Mouse (Mus musculus) adrenal gland (tissue): ENCODE data around the gene Ndc1.
"Not testable (repeated sequence)": the region's sequence is repeated elsewhere in the genome, so short reads cannot be mapped to it uniquely, and the experiment has no call there.

Experiments used
- intact Hi-C: fragments of 180-260 bp; cut with DNase I; formaldehyde crosslinking; loops from one replicate; pipeline ENCODE4 v1.15.1; 2025

Gene Ndc1

DNA sequence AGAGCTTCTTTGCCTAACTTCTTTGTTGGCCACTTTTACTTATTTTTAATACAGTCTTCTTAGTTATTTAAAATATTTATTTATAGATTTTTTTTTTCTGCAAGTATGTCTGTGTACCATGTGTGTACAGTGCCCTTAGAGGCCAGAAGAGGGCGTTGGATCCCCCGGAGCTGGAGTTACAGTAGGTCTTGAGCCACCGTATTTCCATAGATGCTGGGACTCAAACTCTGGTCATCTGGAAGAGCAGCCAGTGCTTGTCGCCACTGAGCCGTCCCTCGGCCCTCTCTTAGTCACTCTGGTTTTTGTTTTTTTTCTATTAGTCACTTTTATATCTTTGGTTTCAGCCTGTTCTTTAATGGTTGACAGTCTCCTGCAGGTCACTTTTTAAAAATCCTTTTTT, 4.0 kb upstream of the Ndc1 start:
- intact Hi-C loops, result no loop called here

DNA sequence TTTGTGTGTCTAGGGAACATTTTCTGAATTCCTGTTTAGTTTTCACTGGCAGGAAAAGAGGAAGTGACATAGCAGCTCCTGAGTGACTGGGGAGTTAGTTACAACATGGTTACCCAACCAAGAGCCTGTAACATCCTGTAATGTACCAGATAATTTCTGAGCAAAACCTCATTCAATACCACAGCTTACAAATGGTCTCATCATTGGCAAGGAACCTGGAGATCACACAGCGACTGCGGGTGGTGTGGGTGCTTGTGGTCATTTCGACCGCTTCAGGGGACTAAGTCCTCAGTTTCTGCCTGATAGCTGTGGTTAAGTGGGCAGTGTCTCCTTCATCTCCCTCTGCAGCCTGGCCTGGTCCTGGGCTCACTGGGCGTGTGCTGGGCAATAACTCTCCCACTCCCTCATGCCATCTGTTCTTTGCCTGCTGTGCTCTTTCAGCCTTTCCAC, 3.4 kb upstream of the Ndc1 start:
- intact Hi-C loops, result no loop called here

DNA sequence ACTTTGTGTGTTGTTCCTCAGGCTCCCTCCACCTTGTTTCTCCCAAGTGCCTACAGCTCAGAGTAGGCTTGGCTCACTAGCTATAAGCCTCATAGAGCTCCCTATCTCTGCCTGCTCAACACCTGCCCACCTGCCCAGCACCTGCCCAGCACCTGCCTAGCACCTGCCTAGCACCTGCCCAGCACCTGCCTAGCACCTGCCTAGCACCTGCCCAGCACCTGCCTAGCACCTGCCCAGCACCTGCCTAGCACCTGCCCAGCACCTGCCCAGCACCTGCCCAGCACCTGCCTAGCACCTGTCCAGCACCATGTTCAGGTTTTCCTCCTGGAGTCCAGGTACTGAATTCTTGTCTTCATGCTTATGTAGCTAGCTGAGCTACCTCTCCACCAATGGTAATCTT, 1.2 kb upstream of the Ndc1 start:
- intact Hi-C loops, result not testable (repeated sequence)

DNA sequence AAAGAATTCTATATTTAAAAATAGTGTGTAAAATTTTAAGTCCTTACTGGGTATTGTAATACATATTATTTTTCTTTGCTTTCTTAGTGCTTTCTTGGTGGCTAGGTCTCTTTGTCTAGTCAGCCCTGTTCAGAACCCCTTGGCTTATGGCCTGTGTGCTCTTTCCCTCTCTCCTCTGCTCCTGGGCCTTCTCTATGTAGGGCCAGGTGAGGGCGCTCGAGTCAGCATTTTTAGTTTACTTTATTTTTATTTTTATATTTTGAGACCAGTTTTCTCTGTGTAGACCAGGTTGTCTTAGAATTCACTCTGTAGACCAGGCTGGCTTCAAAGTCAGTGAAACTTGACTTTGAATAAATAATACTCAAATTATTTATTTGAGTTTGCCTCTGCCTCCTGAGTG, 4.7 kb downstream of the Ndc1 start:
- intact Hi-C loops, result no loop called here

DNA sequence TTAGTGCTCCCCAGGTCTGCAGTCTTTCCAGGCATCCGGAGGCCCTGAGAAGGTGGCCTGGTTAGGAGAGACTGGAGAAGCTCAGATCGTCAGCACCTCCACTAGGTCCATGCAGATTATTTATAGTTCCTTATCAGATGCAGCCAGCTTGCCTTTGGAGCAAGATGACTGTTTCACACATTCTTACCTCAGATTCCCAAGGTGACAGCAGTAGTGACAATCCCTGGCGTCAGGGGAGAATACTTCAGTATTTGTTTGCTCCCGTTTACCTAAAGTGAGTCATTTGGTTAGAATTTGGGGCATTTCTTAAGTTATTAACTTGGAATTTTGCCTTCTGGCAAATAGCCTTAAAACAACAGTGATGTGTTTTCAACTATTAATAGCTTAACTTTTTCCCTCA, 7.1 kb downstream of the Ndc1 start:
- intact Hi-C loops, result no loop called here

DNA sequence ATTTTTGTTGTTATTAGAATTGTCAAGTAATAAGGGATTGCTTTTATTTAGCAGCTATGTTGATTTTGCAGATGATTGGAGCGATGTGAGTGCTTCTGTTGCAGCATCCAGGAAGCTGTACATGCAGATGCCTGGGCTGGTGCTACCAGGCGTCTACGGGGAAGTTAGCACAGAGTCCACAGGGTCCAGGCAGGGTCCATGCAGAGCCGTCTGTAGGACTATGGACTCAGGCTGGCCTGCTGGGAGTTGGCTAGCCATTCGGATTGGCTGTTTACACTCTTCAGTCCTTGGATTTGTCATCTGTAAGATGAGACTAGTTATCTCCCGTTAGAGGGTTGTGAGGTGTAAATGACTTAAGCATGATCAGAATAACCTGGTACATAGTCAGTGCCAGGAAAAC, 11.4 kb downstream of the Ndc1 start:
- intact Hi-C loops, result no loop called here

DNA sequence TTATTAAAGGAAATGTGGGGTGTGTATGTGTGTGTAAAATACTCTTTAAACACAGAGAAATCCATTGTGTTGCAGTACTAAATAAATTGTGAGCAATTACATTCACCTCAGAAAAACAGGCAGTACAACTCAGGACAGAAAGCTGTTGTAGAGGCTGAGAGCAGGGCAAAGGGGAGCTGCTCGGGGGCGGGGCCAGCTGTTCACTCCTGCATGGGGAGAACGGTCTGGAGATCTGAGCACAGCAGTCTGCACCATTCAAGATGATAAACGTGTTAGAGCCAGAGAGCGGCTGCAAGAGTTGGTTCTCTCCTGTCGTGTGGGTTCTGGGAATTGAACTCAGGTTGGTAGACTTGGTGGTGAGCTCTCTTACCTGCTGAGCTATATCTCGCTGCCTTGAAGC, 13.3 kb downstream of the Ndc1 start:
- intact Hi-C loops, result no loop called here

DNA sequence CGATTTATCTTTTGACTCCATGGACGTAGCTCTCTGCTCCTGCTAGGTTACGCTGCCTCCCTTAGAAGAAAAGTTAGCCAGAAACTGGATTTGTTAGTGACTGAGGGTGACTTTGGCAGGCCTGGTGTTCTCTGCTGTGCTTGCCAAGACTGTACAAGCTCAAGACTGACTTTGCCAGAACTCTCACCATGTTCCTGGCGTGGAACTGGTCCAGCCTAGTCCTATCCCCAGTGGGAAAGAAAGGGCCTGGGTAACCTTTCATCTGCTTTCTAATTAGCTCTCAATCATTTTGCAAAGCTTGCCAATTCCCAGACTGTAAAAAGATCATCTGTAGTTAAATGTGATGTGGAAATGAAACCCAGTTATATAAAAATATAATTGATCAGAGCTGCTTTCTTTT, 19.5 kb downstream of the Ndc1 start:
- intact Hi-C loops, result no loop called here

DNA sequence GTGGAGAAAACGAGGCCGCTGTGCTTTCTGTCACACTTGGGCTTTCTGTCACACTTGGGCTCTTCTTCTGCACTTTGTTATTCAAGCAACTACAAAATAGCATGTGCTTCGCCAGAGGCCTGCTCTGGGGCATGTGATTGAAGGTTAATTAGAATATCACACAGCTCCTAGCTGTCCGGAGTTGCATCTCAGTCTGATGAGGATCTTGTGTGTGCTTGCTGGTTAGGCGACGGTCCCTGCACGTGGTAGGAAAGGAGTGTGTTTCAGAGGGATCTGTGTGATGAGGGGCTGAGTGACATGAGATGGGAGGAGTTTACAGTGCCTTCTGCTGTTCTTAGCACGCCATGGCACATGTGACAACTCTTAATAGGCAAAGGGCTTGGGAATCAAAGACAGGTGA, 19.9 kb downstream of the Ndc1 start:
- intact Hi-C loops, result no loop called here

DNA sequence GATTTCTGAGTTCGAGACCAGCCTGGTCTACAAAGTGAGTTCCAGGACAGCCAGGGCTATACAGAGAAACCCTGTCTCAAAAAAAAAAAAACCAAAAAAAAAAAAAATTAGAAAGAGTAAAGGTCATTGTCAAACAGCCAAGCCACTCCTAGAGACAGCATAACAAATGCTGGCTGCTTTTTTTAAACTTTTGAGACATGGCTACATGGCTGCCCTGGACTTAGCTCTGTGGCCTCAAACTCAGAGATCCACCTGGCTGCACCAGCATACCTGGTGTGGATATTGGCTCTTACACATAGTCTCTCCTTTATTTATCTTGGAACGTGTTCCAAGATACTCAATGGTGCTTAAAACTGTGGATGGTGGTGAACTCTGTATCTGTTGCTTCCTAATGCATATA, 20.7 kb downstream of the Ndc1 start:
- intact Hi-C loops, result no loop called here

DNA sequence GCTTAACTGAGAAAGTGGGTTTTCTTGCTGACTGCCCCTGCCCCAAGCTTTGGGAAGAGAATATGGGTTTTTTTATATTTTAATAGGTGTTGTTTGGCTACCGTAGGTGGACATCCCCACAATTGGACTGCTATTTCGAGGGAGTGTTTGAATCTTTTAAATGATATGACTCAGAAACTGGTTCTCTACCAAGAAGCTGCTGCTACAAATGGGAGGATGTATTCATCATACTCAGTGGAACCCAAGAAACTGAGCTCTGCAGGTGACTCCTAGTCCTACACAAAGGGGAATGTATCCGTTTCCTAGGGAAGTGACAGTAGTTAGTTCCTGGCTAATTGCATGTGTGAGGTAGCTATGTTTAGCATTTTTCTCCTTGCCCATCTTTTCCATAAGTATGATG, 21.8 kb downstream of the Ndc1 start:
- intact Hi-C loops, result no loop called here

DNA sequence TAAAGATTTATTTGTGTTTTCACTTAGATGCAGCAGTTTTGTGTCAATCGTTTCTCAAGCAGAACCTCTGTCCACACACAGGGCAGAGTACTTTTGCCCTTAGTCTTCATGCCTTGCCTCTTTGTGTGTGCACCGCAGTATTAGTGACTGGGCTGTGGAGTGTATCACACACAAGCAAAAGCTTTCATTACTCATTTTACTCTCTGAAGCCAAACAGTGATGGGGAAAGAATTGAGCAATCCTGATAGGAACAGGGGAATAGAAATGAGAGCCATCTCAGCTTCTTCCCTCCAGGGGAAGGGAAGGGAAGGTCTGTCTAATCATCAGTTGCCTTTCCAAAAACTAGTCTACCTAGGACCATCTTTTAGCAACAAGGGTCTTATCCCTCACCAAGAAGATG, 26.2 kb downstream of the Ndc1 start:
- intact Hi-C loops, result no loop called here

DNA sequence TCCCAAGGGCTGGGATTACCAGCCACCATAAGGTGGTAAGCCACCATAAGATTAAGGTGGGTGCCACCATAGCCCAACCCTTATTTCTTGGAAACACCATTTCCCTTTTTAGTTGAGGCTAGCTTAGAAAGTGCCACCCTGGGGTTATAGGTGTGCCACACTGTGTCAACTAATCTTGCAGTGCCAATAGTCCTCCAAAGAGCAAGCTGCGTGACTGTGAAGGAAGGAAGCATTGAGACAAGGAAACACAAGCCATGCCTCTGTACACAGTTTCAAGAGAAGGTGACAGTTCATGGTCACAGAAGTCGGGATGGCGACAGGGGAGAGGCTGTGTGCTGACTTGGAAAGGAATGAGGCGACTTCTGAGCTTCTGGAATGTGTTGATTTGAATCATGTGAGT, 52.6 kb downstream of the Ndc1 start:
- intact Hi-C loops, result loop anchor here (5.0 to 10.0 kb wide), 2 partner anchors 185 to 232 kb away; no protein-coding TSS in a partner anchor

DNA sequence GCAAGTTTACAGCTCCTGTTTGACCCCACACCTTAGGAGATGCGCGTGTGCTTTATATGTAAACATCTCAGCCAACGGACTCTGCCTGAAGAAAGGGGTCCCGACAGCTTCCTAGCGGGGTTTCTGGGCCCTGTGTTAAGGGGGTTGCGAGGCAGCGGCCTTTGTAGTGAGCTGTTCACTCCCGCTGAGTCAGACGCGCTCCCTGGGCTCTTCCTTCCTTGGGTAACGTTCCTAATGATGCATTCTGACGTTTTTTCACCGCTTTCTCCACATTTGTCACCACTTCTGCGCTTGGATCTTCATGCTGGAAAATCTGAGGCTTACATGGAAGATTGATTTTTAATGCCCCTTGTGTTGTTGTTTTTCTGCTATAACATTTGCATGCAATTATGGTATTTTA, 54.1 kb downstream of the Ndc1 start:
- intact Hi-C loops, result loop anchor here (5.0 to 10.0 kb wide), 2 partner anchors 183 to 231 kb away; no protein-coding TSS in a partner anchor

DNA sequence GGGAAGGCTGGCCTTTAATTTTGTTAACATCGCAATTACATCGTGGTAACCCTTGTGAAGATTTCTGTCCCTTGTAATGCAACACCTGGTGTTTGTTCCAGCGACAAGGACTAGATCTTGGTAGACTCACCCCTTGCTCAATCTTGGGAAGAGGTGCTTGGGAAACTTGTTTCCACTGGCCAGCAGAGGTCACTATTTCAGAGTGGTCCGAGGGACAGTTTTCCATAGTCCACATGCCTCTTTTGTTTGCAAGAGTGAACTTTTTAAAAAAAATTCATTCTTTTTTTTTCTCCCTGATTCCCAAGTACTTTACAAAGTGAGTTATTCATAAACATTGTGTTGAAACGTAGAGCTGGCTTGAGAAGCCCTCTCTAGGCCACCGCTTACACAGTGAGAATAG, 54.6 kb downstream of the Ndc1 start:
- intact Hi-C loops, result loop anchor here (5.0 to 10.0 kb wide), 2 partner anchors 183 to 230 kb away; no protein-coding TSS in a partner anchor

DNA sequence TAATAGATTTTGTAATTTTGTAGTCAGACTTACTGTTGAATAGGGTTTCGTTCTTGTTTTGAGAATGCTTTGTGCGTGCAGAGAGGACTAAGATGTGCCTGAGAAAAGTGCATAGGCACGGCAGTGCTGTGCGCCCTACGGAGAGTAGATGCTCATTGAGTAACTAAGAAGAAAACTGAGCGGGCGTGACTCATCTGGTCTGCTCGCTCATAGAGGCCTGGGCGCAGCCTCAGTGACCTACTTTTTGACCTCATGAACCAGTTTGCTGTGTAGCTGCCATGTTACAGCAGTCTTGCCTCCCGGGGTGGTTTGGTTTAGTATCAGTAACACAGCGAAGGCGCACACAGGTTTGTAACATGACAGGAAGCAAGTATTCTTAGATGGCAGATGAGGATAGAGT, 58.0 kb downstream of the Ndc1 start:
- intact Hi-C loops, result loop anchor here (10.0 kb wide), 1 partner anchor 179 kb away; no protein-coding TSS in a partner anchor

DNA sequence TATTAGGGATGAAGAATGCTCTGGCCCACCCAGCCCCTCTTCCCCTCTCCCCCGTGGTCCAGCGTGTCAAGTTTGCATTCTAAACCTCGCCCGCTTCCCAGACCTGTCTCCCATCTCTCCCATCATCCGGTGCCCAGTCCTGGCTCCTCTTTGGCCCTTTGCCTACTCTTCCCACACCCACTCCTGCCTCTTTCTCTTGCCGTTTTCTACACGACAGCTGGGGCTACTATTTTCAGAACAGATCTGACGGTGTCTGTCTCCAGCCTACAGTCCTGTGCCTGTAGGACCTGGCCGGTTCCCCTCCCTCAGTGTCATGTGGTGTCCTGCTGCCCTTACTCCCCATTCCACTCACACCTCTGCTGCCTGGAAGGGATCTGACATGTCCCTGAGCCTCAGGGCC, 59.0 kb downstream of the Ndc1 start:
- intact Hi-C loops, result loop anchor here (10.0 kb wide), 1 partner anchor 178 kb away; no protein-coding TSS in a partner anchor

DNA sequence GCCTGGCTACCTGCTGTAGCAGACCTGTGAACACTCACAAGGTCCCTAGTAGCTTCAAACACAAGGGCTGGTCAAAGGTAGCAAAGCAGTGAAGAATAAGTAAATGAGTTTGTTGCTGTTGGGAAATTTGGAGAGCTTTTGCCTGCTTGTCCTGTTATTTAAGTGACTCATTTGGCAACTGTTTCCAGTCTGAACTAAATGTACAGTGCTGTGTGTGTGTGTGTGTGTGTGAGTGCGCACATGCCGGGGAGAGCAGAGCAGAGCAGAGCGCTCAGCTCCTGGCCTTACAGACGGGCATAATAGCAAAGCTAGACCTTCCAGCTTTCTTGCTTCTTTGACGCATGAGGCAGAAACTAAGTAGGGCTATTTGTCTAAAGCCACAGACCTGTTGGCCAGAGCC, 65.1 kb downstream of the Ndc1 start:
- intact Hi-C loops, result no loop called here

DNA sequence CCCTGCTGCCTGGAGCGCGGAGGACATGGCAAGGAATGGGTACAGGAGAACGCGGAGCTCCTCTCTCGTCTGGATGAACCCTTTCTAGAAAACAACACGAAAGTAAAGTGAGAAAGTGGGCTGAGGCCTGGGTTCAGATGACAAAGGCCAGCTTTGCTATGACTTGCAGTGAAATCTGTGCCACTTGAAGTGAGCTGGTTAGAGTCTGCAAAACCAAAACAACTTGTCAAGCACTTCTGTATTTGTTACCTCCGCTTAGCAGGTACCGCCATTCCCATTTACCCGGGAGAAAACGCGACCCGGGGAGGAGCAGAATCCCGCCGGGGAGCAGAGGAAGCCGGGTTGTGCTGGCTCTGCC, 66.4 kb downstream of the Ndc1 start:
- intact Hi-C loops, result no loop called here

DNA sequence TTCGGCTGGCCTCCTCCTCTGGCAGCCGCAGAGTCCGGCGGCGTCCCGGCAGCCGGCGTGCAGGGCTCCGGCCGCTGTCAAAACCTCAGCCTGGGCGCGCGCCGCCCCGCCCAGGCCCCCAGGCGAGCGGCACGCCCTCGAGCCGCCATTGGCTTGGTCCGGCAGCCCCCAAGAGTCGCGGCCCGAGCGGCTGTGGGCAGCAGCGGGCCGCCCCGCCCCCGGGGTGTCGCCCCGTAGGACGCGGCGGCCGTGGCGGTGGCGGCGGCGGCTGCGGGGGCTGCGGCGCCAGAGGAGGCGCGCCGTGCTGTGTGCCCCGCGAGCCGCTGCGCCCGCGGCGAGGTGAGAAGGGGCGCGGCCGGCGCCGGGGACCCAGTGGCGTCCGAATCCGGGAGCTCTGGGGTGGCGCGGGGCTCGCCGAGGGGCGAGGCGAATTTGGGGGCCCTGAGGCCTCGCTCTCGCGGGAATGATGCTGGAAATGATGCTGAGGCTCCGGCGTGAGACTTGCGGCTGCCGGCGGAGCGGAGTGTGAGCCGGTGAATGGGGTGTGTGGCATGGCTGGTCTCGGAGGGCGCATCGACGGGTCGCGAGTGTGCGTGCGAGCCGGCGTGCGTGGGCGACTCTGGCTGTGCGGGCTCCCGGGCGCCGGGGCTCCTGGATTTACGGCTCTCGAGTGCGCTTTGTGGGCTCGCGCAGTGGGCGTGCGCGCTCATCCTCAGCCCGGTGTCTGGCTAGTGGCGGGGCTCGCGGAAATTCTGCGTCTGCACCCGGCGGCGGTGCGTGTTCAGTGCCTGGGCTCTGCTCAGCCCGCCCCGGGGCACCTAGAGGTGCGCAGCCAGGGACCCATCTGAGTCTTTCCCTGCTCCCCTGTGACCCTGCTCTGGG, 67.0 kb downstream of the Ndc1 start, which contains the start of gene Glis1:
TSS of gene Glis1 (plus strand) at position 236 of the 882 bp plus-strand sequence.
- intact Hi-C loops, result no loop called here

DNA sequence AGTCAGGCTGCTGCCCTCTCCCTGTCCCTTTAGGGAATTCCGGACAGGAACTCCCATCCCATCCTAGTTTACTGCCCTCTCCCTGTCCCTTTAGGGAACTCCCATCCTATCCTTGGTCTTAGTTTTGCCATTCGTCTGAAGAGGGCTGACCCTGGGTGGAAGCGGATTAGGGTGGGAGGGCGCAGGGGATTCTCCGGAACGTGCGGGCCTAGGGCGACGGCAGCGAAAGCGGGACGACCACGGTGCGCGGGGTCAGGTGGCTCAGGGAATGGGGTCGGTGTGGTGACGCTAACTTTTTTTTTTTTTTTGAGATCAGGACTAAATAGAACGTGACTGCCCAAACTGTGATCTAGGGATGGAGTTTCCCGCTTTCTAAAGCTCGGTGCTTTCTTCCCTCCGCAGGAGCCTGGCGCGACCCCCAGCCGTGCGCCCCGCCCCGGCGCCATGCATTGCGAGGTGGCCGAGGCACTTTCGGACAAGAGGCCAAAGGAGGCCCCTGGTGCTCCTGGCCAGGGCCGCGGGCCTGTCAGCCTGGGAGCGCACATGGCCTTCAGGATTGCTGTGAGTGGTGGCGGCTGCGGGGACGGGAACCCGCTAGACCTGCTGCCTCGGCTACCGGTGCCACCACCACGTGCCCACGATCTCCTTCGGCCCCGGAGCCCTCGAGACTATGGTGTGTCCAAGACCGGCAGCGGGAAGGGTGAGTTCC, 67.8 kb downstream of the Ndc1 start:
- intact Hi-C loops, result no loop called here

DNA sequence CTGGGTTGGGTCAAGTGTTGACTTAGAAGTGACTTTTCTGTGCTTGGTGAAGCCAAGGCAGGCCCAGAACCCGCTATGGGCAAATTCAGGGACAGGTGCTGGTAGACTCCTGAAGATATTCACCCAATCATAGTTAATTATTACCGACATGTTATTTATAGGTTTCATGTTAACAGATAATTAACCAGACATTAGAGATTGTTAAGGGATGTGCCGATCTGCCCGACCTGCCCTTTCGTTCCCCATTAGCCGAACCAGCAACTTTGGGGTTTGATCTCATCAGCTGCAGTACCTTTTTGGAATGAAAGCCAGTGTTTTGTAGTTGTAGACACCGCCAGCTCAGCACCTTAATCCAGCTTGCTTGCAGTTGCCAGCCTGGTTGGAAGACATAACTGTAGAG, 68.9 kb downstream of the Ndc1 start:
- intact Hi-C loops, result no loop called here
